Mouse (Mus musculus): ENCODE results near the gene Ykt6.

GRCm38 (mm10) chr11:5908642-5909041, 46.9 kb upstream of the Ykt6 start:
- TF ChIP-seq CTCF (IDR thresholded peaks at IDR 0.05; ENCODE audit: low read depth, low read length) (no peak), POLR2AphosphoS5 (IDR thresholded peaks at IDR 0.05; ENCODE audit: insufficient replicate concordance, low read depth, low read length) (no peak), GATA1 (IDR thresholded peaks at IDR 0.05; ENCODE audit: borderline replicate concordance, low read length) (no peak), TAL1 (conservative IDR thresholded peaks at IDR 0.05; ENCODE audit: low read depth, low read length) (no peak), GATA2 (IDR thresholded peaks at IDR 0.05; ENCODE audit: borderline replicate concordance, low read depth, low read length) (no peak)

Measured in G1E (cell line).